Mouse (Mus musculus) NIH3T3 (cell line): ENCODE measurements around the gene Ptprj.
A peak's percentile ranks its signal among the peaks of the same experiment; 100 is the strongest.

Source experiments
- DNase-seq: peaks from one replicate; pipeline ENCODE4 v3.0.0-alpha.2; 2012; ENCODE audit warnings: low read depth

Gene Ptprj

GRCm38 (mm10) chr2:90559688-90560196 is 20.7 kb downstream of the Ptprj start:
- no peak for DNase-seq

DNA sequence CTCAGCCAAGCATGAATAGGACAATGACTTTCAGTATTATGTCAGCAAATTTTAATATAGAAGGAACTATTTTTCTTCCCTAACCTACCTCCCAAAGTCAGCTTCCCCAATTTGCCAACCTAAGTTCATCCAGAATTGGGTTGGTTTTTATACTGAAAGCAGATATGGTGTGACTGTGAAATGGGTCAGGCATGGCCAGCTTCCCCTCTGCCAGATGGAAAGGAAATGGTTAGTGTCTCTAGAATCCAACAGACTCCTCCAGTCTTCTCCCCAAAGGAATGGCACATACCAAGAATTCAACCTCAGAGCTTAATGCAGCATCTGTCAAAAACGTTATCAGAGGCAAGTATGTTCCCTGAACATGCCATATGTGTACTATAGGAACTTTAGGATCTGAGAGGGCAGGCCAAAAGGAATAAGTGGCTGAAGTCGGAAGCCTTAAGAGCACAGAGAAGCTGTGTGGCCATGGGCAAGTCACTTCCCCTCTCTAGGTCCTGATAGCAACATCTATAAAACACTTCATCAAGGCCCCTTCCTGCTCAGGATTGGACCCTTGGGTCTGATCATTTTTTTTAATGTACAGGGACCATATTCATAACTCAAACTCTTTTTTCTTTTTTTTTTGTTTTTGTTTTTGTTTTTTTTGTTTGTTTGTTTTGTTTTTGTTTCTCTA is 21.3 kb downstream of the Ptprj start:
- no peak for DNase-seq

GRCm38 (mm10) chr2:90558361-90558760 is 22.1 kb downstream of the Ptprj start:
- no peak for DNase-seq

DNA sequence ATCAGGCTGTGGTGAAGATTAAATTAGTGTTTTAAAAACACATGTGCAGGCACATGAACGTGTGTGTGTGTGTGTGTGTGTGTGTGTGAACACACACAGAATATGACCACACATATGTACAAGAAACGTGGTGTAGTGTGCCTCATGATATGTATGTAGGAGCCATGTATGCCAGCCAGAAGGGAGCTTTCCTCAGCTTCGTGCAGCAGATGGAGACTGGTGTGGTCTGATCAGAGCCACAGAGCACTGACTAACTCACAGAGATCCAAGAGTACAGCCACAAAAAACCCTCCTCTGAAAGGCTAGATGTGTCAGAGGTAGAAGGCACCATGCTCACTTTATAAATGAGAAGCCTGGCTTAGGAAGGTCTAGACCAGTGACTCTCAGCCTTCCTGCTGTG is 22.5 kb downstream of the Ptprj start:
- no peak for DNase-seq

DNA sequence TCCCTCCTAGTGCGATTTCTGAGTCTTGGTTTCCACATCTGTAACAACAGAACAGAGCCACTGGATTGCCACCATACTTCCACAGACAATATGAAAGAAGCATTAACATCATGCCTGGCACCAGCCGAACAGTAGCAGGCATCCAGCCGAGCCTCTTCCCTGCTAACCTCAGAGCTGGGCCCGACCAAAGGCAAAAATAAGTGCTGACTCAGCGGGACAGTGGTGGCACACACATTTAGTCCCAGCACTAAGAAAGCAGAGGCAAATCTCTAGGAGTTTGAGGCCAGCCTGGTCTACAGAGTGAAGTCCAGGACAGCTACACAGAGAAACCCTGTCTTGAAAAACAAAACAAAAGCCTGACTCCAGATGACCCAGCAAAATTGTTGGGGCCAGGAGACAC is 24.7 kb downstream of the Ptprj start:
- DNase-seq: no peak

- DNase-seq: no peak
Measured at GRCm38 (mm10) chr2:90554806-90555205, 25.6 kb downstream of the Ptprj start.

GRCm38 (mm10) chr2:90553861-90554260 is 26.6 kb downstream of the Ptprj start:
- no peak for DNase-seq

- no peak for DNase-seq
Measured at GRCm38 (mm10) chr2:90550656-90551055, 29.8 kb downstream of the Ptprj start.

GRCm38 (mm10) chr2:90548541-90548940 is 31.9 kb downstream of the Ptprj start:
- no peak for DNase-seq

DNA sequence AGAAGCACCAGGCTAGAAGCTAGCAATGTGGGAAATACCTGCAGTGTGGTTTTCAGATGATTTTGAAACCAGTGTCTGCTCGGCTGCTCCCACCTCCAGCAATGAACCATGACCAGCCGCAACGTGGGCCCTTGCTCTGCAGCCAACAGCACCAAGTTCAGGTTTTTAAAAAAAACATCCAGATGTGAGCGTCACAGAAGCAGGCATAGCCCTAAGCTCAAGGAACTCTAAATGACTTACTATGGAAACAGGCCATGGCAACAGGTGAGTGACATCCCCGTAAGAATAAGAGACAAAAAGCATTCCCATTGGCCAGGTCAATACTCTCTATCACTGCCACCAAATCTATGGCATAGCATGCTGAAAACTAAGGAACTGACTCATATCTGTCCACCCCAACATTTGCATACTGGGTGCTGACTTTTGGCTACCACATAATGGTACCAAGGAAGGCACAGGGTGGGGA is 33.3 kb downstream of the Ptprj start:
- DNase-seq: no peak

GRCm38 (mm10) chr2:90545261-90545660 is 35.2 kb downstream of the Ptprj start:
- DNase-seq: no peak

GRCm38 (mm10) chr2:90543989-90544388 is 36.5 kb downstream of the Ptprj start:
- no peak for DNase-seq

DNA sequence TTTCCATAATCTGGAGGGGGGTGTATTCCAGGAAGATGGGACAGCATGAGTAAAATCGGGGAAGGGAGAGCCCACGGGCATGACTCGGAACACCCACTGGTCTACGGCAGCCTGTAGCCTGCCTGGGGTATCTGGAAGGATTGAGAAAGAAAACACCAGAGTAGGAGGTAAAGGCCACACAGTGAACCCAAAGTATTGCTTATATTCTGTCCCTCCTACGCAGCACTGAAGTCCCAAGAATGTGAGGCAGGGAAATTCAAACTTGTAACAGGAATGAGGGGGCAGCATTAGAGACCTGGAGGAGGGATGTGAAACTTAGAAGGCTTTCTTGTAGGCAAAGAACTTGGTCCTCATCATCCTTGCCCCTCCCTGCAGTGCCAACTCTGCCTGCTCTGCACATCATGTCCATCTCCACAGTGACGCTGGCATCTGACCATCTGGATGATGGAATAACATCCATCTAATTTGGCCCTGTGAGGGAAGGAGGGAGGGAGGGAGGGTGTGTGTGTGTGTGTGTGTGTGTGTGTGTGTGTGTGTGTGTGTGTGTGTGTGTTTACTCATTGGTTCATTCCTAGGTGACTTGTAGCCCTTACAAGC is 37.2 kb downstream of the Ptprj start:
- no peak for DNase-seq

DNA sequence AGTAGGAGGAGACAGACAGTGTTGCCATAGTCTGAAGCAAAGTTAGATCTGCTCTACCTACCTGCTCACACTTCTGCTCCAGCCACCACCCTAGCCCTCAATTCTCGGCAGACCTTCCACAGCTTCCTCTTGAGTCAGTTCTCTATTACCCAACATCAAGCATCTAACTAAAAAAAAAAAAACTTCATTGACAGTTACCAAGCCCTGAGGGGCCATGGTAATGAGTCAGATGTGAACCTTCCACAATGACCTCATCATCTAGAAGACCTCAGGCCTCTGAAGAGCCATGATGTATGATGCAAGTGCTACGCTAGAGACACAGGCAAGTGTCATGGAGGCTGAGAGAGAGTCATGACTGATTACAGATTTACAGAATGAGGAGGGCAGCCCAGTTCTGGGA is 37.8 kb downstream of the Ptprj start:
- peak; percentile 42 for DNase-seq

DNA sequence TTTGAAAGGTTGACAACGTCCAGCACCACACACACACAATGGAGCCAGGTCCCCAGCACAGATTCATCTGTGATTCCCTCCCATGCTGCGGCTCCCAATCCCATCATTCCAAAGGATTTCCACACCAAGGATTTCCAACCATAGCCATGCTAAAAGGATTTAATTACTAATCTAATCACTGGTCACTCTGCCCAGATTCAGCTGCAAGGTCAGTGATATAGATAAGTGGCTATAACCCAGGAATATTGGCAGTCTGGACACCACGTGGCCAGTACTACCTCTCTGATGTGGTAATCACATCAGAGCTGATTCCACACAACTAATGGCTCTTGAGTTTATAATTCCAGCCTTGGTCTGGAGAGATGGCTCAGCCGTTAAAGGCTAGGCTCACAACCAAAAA is 41.2 kb downstream of the Ptprj start:
- no peak for DNase-seq

DNA sequence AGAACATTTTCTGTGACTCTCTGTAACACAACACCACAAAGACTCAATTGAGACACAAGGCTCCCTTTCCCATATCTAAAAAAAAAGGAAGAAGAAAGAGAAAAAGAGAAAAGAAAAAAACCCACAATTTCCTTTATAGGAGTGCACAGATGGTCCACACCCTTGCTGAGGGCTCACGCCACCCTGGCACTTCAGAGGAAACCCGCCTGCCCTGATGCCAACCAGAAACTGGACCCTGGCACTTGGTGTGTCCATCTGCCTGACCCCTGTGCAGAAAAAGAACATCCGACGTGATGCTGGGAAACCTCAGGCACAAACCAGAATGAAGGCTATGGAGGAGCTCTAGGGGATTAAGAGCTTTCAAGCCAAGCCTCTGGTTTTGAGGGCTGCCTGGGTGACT is 43.2 kb downstream of the Ptprj start:
- no peak for DNase-seq

DNA sequence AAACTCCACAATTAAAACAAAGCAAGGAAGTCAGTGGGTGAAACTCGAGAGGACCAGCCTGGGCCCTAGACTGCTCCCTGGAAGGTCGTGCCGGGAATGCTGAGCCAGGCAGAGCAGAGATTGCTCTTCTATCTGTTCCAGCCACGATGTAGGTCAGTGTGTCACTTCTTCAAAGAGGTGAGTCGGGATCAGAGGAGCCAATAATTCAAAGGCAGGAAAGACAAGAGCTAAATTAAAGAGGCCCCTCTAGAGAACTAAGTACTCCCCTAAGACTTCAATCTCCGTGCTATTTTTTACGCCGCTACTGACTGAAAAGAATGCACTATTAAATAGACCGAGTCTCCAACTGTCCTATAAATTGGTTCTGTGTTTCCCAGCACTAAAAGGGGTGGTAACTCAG is 43.9 kb downstream of the Ptprj start:
- no peak for DNase-seq

- no peak for DNase-seq
Measured at GRCm38 (mm10) chr2:90534751-90535150, 45.7 kb downstream of the Ptprj start.

GRCm38 (mm10) chr2:90533944-90534343 is 46.5 kb downstream of the Ptprj start:
- DNase-seq: no peak

GRCm38 (mm10) chr2:90532095-90532494 is 48.4 kb downstream of the Ptprj start:
- DNase-seq: no peak

- DNase-seq: no peak
Measured at GRCm38 (mm10) chr2:90528107-90528506, 52.3 kb downstream of the Ptprj start.

DNA sequence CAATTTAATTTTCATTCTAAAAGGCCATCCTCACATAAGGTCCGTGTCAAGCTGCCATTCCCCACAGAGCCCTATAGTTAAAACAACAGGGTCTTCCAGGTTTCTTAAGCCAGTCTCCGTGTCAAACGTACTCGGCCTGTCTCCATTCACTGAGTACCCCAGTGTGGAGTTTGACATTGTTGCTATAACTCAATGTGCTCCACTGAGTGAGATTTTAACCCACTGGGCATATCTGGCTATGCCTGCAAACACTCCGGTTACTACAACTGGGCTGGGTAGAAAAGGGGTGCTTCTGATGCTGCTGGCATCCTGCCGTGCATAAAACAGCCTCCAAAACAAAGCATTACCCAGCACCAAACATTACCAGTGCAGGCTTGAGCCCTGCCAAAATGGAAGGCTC is 53.5 kb downstream of the Ptprj start:
- no peak for DNase-seq

DNA sequence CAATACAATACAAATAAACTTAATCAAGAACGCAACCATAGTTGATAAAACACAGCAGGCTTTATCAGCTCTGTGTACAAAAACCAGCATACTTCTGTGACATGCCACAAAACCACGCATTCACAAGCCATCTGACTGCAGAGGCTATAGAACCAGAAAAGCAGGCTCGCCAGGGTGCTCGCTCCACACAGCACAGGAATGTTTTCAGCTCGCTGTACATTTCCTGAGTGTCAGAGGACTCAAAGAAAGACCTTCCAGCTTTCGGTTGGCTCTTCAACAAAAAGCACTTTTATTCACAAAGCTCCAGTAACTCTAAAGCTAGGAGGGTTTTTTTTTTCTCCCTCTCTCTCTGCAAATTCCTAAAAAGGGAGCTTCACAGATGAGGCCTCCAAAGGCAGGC is 53.9 kb downstream of the Ptprj start:
- no peak for DNase-seq

DNA sequence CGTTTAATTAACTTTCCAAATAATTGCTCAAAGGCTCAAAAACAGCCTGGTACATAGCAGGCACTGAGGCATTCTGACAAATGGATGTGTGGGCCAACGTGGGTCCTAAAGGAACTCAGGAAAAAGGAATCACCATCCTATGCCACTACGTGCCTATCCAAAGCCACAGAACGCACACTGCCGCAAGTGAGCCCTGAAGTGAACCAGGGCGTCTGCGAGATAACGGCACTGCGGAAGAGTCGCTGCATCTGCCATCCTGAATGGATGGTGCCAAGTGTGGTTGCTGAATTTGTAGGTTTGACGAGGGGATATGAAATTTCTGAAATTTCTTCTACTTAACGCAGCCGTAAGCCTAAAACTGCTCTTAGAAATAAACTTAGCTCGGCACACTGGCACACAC is 54.6 kb downstream of the Ptprj start:
- DNase-seq: no peak
